Mouse (Mus musculus): ENCODE measurements around the gene H2al1c. TPM values are rescaled to one million over a fixed set of nuclear protein-coding genes. Genes with fewer than 3 reads are reported as not detected.
"Not testable (repeated sequence)": the region's sequence is repeated elsewhere in the genome, so short reads cannot be mapped to it uniquely, and the experiment has no call there.

The H2al1c gene
- not detected in 2 replicates for polyA plus RNA-seq (2015; fragmentation: Nextera tagmentation; extraction: Ambion mirVana)

DNA sequence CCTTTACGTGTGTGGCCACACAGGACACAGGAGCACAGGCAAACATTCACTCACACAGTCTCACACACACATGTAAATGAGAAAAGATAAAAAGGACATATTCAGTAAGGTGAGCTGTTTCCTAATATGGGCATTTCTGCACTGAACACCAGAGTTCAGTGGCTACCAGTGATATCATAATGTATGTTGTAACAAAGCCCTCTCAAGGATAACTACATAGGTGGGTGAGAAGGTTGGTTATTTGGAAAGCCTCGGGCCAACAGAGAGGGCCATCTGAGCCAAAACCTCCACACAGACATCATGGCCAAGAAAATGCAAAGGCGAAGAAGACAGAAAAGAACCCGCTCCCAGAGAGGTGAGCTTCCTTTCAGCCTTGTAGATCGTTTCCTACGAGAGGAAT, at the start of gene H2al1c:
Gene H2al1c (plus strand): TSS at position 301 of the 400 bp plus-strand sequence.
- H3K27me3 ChIP-seq (replicated peaks); H3K9me3 ChIP-seq; H3K4me1 ChIP-seq; ATAC-seq (ENCODE audit: extremely low read depth, insufficient number of reproducible peaks, low FRiP score, low TSS enrichment); H3K4me2 ChIP-seq; H3K36me3 ChIP-seq; H3K27ac ChIP-seq (replicated peaks); H3K4me3 ChIP-seq; H3K9ac ChIP-seq: not testable (repeated sequence)
- 83% methylated on average over 2 of the region's 6 CpGs for WGBS

DNA sequence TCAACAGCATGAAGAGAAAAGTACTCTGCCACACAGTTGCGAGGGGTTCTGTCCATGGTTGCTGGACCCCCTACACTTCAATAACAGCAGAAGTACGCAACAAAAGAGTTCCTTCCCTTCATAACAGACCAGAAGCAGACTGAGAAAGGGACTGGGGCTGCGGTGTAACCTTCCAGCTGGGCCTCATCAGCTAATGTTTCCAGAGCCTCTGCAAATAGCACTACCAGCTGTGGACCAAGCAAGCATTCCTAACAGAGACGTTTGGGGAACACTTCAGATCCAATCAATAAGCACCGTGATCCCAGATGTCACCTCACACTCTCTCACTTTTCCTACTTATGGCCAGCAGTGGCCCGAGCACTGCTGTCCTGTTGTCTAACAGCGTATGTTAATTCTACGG, 40.5 kb upstream of the H2al1c start:
- no peak overlapping the region for H3K9ac ChIP-seq
- H3K27me3 ChIP-seq (replicated peaks) = peaks cover 34% of the 10 kb centered on the region
- no peak overlapping the region for H3K4me2 ChIP-seq
- no peaks in the 10 kb centered on the region for H3K36me3 ChIP-seq
- ATAC-seq (ENCODE audit: extremely low read depth, insufficient number of reproducible peaks, low FRiP score, low TSS enrichment) = no peak
- H3K27ac ChIP-seq (replicated peaks) = no peak overlapping the region
- H3K9me3 ChIP-seq = no peaks in the 10 kb centered on the region
- 63% methylated on average over 7 of the region's 8 CpGs for WGBS
- H3K4me3 ChIP-seq = no peak overlapping the region
- H3K4me1 ChIP-seq = 0 out of 2 replicates have a peak, but pooled peaks cover 2% of the 10 kb centered on the region

DNA sequence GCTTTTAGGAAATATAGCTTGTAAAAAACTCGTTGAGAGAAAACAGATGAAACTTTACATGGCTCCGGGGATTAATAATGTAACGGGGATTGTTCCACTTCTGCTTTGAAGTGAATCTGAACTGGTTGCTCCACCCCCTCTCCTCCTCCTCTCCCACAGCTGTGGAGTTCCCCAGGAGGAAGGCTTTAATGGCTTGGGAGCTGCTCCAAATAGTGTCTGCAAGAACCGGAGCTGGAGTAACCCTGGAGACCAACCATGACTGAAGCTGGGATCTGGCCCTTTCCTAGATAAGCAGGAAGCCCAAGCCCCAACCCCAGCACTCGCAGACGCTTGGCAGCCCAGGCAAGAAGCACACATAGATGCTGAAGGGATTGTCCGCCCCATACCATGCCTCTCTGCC, 37.7 kb upstream of the H2al1c start:
- WGBS = 41% methylated on average over 7 of the region's 7 CpGs
- H3K27me3 ChIP-seq (replicated peaks) = peaks cover 31% of the 10 kb centered on the region
- H3K27ac ChIP-seq (replicated peaks) = no peak overlapping the region
- H3K36me3 ChIP-seq = no peaks in the 10 kb centered on the region
- ATAC-seq (ENCODE audit: extremely low read depth, insufficient number of reproducible peaks, low FRiP score, low TSS enrichment) = no peak
- no peak overlapping the region for H3K4me2 ChIP-seq
- no peak overlapping the region for H3K4me3 ChIP-seq
- no peak overlapping the region for H3K9ac ChIP-seq
- H3K4me1 ChIP-seq = 0 out of 2 replicates have a peak, but pooled peaks cover 2% of the 10 kb centered on the region
- H3K9me3 ChIP-seq = no peaks in the 10 kb centered on the region

DNA sequence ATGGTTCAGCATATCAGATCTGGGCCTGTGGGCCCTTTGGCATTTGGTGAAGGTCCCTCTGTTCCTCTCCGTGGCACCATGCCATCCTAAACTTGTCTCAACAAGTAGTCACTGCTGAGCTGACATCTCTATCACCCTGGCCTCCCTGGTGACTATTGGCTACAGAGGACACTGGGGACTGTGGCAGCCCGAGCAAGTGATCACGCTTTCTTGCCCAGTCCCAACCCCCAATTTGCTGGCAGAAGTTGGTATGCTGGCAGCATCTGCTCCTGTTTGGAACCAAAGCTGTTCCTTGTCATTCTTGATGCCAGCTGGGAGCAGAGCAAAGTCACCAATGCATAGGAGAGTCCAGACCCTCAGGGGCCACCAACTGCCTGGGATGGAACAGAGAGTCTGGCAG, 36.4 kb upstream of the H2al1c start:
- H3K4me3 ChIP-seq = no peak overlapping the region
- H3K9me3 ChIP-seq = no peaks in the 10 kb centered on the region
- H3K4me1 ChIP-seq = 0 out of 2 replicates have a peak, but pooled peaks cover 2% of the 10 kb centered on the region
- H3K27me3 ChIP-seq (replicated peaks) = peaks cover 37% of the 10 kb centered on the region
- no peak for ATAC-seq (ENCODE audit: extremely low read depth, insufficient number of reproducible peaks, low FRiP score, low TSS enrichment)
- no peak overlapping the region for H3K4me2 ChIP-seq
- no peak overlapping the region for H3K9ac ChIP-seq
- H3K27ac ChIP-seq (replicated peaks) = no peak overlapping the region
- H3K36me3 ChIP-seq = no peaks in the 10 kb centered on the region
- 72% methylated on average over 3 of the region's 3 CpGs for WGBS

DNA sequence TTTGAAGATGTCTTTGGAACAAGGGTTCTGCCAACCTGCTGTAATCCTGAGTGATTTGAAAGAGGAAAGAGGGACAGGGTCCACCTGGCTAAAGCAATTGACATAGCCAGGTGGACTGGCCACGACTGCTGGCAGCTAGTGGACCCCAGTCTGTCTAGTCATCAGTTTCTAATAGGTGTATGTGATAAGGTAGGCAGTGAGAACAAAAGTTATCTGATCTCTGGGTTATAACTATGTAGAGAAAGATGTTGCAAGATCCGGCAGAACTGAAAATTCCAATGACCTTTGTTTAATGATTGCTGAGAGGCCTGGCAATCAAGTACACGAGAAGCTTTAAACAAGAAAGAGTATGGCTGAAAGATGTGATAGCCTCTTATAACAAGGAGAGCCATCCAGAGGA, 32.3 kb upstream of the H2al1c start:
- no peaks in the 10 kb centered on the region for H3K36me3 ChIP-seq
- H3K27me3 ChIP-seq (replicated peaks) = peaks cover 16% of the 10 kb centered on the region
- no peak overlapping the region for H3K27ac ChIP-seq (replicated peaks)
- ATAC-seq (ENCODE audit: extremely low read depth, insufficient number of reproducible peaks, low FRiP score, low TSS enrichment) = no peak
- H3K9ac ChIP-seq = no peak overlapping the region
- WGBS = 65% methylated on average over 3 of the region's 3 CpGs
- no peaks in the 10 kb centered on the region for H3K9me3 ChIP-seq
- H3K4me3 ChIP-seq = no peak overlapping the region
- H3K4me2 ChIP-seq = no peak overlapping the region
- no peaks in the 10 kb centered on the region for H3K4me1 ChIP-seq

DNA sequence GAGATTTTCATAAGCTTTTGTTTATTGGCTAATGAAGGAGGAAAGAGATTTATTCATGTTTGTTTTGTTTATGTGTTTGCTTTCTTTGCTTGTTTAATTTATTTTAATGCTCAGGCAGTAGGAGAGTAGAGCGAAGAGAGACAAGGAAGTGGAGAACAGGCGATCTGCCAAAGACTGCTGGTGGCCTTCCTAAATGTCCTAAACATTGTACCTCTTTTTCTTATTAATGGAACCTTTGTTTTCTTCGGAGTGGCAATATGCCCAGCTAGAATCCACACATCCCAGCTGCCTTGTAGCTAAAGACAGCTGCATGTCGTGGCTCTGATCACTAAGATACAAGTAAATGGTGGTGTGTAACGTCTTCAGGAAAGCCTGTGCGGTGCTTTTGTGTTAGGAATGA, 28.4 kb upstream of the H2al1c start:
- Histone ChIP-seq H3K36me3 (no peaks in the 10 kb centered on the region), H3K4me1 (no peaks in the 10 kb centered on the region), H3K9ac (no peak overlapping the region), H3K4me3 (no peak overlapping the region), H3K27me3 (replicated peaks) (peaks cover 11% of the 10 kb centered on the region; the same call in 1 of the 2 replicates), H3K27ac (replicated peaks) (no peak overlapping the region), H3K9me3 (no peaks in the 10 kb centered on the region), H3K4me2 (no peak overlapping the region)
- ATAC-seq (ENCODE audit: extremely low read depth, insufficient number of reproducible peaks, low FRiP score, low TSS enrichment) = no peak
- WGBS = 66% methylated on average over 6 of the region's 6 CpGs

DNA sequence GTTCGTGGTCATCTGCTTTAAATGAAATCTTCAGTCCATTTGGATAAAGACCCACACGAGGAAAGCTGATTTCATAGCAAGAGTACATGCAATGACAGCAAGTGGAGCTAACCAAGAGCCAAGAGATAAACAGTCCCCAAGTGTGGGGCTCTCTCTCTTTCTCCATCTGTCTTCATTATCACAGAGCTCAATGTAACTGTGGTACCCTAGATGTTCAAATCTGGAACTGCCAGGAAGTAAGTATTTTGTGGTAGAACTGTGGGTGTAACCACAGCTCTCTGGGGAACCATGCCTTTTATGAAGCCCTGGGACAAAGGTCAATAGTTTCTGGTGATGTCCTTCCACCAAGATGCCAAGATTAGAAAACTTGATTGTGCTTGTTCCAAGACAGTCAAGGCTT, 24.7 kb upstream of the H2al1c start:
- ATAC-seq (ENCODE audit: extremely low read depth, insufficient number of reproducible peaks, low FRiP score, low TSS enrichment) = no peak
- 57% methylated on average over 2 of the region's 2 CpGs for WGBS
- Histone ChIP-seq H3K36me3 (no peaks in the 10 kb centered on the region), H3K4me1 (no peaks in the 10 kb centered on the region), H3K27me3 (replicated peaks) (peaks cover 4% of the 10 kb centered on the region; the same call in 1 of the 2 replicates), H3K9ac (no peak overlapping the region), H3K4me3 (no peak overlapping the region), H3K27ac (replicated peaks) (no peak overlapping the region), H3K9me3 (no peaks in the 10 kb centered on the region), H3K4me2 (no peak overlapping the region)

DNA sequence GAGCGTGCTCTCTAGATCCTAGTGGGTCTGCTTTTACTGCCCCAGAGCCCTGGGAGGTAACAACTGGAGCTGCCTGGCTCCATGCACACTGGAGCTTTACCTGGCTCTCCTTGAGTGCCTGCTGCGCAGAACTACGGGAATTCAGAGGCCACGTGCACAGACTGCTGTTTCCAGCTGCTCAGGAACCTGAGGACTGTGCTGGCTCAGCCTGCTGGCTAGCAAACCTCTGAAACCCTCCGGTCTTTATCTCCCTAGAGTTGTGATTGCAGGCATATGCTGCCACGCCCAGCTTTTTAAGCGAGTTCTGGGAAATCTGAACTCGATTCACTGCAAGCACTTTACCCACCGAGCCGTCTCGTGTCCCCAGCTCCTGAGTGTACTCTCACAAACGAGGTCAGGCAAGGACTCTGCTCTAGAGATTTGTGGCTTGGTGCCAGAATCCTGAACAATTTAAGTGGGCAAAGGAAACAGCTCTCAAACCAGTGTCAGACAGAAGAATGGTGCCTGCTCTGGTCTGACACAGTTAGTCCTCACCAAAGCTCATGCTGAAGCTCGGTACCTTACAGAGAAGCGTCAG, 17.1 kb upstream of the H2al1c start:
- Histone ChIP-seq H3K27ac (replicated peaks) (no peak overlapping the region), H3K4me2 (no peak overlapping the region), H3K9ac (no peak overlapping the region), H3K9me3 (no peaks in the 10 kb centered on the region), H3K27me3 (replicated peaks) (peaks cover 17% of the 10 kb centered on the region; the same call in 1 of the 2 replicates), H3K4me1 (peaks cover 7% of the 10 kb centered on the region; the same call in 1 of the 2 replicates), H3K4me3 (no peak overlapping the region), H3K36me3 (no peaks in the 10 kb centered on the region)
- 38% methylated on average over 14 of the region's 14 CpGs for WGBS
- ATAC-seq (ENCODE audit: extremely low read depth, insufficient number of reproducible peaks, low FRiP score, low TSS enrichment) = no peak

DNA sequence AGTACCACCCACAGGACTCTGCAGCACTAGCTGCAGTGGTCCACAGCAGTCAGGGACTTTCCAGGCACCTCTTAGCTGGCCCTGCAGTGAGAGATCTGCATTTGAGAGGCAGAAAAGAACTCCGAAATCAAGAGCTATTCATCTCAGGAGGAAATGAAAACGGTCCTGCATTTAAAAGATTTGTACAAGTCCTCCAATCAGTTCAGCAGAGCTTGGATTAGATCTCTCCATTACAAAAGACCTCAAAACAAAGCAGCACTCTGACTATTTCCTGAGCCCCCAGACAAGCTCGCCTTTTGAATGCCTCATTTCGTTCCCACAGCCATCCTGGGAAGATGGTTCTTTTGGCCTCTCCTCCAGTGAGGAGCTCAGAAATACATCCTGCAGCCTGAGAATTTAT, 16.2 kb upstream of the H2al1c start:
- H3K27ac ChIP-seq (replicated peaks) = no peak overlapping the region
- WGBS = 63% methylated on average over 4 of the region's 4 CpGs
- no peaks in the 10 kb centered on the region for H3K9me3 ChIP-seq
- H3K27me3 ChIP-seq (replicated peaks) = peaks cover 18% of the 10 kb centered on the region; the same call in 1 of the 2 replicates
- no peak overlapping the region for H3K4me3 ChIP-seq
- H3K36me3 ChIP-seq = no peaks in the 10 kb centered on the region
- H3K4me1 ChIP-seq = peaks cover 7% of the 10 kb centered on the region; the same call in 1 of the 2 replicates
- ATAC-seq (ENCODE audit: extremely low read depth, insufficient number of reproducible peaks, low FRiP score, low TSS enrichment) = no peak
- H3K9ac ChIP-seq = no peak overlapping the region
- H3K4me2 ChIP-seq = no peak overlapping the region

DNA sequence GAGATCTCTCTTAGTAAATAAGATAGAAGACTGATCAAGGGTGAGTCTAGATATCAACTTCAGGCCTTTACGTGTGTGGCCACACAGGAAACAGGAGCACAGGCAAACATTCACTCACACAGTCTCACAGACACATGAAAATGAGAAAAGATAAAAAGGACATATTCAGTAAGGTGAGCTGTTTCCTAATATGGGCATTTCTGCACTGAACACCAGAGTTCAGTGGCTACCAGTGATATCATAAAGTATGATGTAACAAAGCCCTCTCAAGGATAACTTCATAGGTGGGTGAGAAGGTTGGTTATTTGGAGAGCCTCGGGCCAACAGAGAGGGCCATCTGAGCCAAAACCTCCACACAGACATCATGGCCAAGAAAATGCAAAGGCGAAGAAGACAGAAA, 6.5 kb upstream of the H2al1c start, which contains the start of gene H2al1a:
Gene H2al1a (plus strand): TSS at position 301 of the 400 bp plus-strand sequence.
- H3K9ac ChIP-seq, H3K4me2 ChIP-seq: not testable (repeated sequence)
- no CpG with 5 or more reads among the region's 3 CpGs for WGBS

DNA sequence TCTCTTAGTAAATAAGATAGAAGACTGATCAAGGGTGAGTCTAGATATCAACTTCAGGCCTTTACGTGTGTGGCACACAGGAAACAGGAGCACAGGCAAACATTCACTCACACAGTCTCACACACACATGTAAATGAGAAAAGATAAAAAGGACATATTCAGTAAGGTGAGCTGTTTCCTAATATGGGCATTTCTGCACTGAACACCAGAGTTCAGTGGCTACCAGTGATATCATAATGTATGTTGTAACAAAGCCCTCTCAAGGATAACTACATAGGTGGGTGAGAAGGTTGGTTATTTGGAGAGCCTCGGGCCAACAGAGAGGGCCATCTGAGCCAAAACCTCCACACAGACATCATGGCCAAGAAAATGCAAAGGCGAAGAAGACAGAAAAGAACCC, 3.3 kb upstream of the H2al1c start, which contains the start of gene H2al1b:
Gene H2al1b (plus strand): TSS at position 301 of the 400 bp plus-strand sequence.
- not testable (repeated sequence) for H3K4me3 ChIP-seq; H3K9me3 ChIP-seq; H3K4me1 ChIP-seq; H3K36me3 ChIP-seq; H3K27ac ChIP-seq (replicated peaks); ATAC-seq (ENCODE audit: extremely low read depth, insufficient number of reproducible peaks, low FRiP score, low TSS enrichment); H3K9ac ChIP-seq; H3K4me2 ChIP-seq; H3K27me3 ChIP-seq (replicated peaks)
- WGBS = 77% methylated on average over 1 of the region's 3 CpGs

More for the DNA sequence above, 6.5 kb upstream of the H2al1c start, which contains the start of gene H2al1a:
- H3K27me3 ChIP-seq (replicated peaks); H3K27ac ChIP-seq (replicated peaks); ATAC-seq (ENCODE audit: extremely low read depth, insufficient number of reproducible peaks, low FRiP score, low TSS enrichment); H3K4me3 ChIP-seq; H3K9me3 ChIP-seq; H3K4me1 ChIP-seq; H3K36me3 ChIP-seq: not testable (repeated sequence)

DNA sequence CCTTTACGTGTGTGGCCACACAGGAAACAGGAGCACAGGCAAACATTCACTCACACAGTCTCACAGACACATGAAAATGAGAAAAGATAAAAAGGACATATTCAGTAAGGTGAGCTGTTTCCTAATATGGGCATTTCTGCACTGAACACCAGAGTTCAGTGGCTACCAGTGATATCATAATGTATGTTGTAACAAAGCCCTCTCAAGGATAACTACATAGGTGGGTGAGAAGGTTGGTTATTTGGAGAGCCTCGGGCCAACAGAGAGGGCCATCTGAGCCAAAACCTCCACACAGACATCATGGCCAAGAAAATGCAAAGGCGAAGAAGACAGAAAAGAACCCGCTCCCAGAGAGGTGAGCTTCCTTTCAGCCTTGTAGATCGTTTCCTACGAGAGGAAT, 3.1 kb downstream of the H2al1c start, which contains the start of gene H2al1d:
Gene H2al1d (plus strand): TSS at position 301 of the 400 bp plus-strand sequence.
- not testable (repeated sequence) for H3K27ac ChIP-seq (replicated peaks); ATAC-seq (ENCODE audit: extremely low read depth, insufficient number of reproducible peaks, low FRiP score, low TSS enrichment); H3K4me3 ChIP-seq; H3K9me3 ChIP-seq; H3K27me3 ChIP-seq (replicated peaks); H3K4me1 ChIP-seq; H3K9ac ChIP-seq; H3K36me3 ChIP-seq; H3K4me2 ChIP-seq
- WGBS = no CpG with 5 or more reads among the region's 6 CpGs
